Mouse (Mus musculus): Measurements from ENCODE around the gene Lingo1. TPM values are rescaled to one million over a fixed set of nuclear protein-coding genes. Genes with fewer than 3 reads are reported as not detected.

Gene Lingo1
- polyA plus RNA-seq, 1 experiment: 0.38 TPM

DNA sequence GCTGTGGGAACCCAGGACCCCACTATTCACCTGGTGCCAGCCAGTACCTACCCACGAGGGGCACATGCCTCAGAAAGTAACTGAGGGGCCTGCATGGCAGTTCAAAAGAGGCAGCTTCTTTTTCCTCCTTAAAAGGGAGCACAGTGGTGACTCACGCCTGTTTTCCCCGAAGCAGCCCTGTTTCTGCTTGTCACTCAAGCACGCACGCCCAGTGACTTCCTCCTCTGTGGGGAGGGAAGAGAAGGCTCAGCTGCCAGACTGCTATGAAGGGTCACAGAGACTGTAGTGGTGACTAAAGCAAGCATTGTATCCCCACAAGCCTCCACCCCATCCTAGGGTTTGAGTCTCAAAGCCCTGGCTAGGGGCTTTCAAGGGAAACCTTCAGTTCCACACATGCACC lies 51.9 kb downstream of the Lingo1 start:
- H3K4me1 ChIP-seq (ENCODE audit: control insufficient read depth, insufficient read depth, insufficient read length, low read length): no peaks in the 10 kb centered on the region
- no peak overlapping the region for H3K4me3 ChIP-seq (ENCODE audit: low read depth, low read length)
- no peaks in the 10 kb centered on the region for H3K27me3 ChIP-seq (ENCODE audit: control insufficient read depth, insufficient read depth, low read length)
- WGBS: 28% methylated on average over 5 of the region's 5 CpGs
- H3K27ac ChIP-seq (ENCODE audit: insufficient read depth, low read depth, low read length): no peak overlapping the region
- no peaks in the 10 kb centered on the region for H3K36me3 ChIP-seq (ENCODE audit: control insufficient read depth, insufficient read depth, low read length)
- no peak for TF ChIP-seq POLR2A (IDR thresholded peaks at IDR 0.05; ENCODE audit: low read depth, low read length)
- no peak for TF ChIP-seq CTCF (IDR thresholded peaks at IDR 0.05; ENCODE audit: extremely low read depth, insufficient read length, insufficient replicate concordance, low read depth, low read length)

DNA sequence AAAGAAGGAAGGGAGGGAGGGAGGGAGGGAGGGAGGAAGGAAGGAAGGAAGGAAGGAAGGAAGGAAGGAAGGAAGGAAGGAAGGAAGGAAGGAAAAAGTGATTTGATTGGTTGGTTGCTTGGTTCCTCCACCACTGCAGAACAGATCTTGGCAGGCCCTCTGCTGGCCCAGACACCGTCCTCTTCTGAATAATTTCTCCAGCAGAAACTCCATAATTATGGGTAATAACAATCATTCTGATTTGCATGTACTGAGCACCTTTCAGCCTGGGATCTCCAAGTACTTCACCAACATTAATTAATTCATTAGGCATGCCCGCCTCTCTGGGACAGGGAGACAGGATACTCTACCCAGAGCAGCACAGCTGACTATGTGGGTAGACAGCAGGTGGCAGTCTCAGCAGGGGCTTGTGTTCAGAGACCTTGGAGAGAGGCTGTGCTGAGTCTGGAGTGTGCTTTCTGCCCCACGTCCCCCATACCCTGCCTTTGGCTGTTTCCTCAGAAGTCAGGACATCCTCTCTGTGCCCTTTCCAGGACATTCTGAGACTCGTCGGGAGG lies 57.0 kb downstream of the Lingo1 start:
- TF ChIP-seq CTCF (IDR thresholded peaks at IDR 0.05; ENCODE audit: extremely low read depth, insufficient read length, insufficient replicate concordance, low read depth, low read length): no peak
- TF ChIP-seq POLR2A (IDR thresholded peaks at IDR 0.05; ENCODE audit: low read depth, low read length): no peak
- 59% methylated on average over 5 of the region's 5 CpGs for WGBS
- H3K4me3 ChIP-seq (ENCODE audit: low read depth, low read length): no peak overlapping the region
- no peaks in the 10 kb centered on the region for H3K27me3 ChIP-seq (ENCODE audit: control insufficient read depth, insufficient read depth, low read length)
- no peaks in the 10 kb centered on the region for H3K4me1 ChIP-seq (ENCODE audit: control insufficient read depth, insufficient read depth, insufficient read length, low read length)
- H3K27ac ChIP-seq (ENCODE audit: insufficient read depth, low read depth, low read length): no peak overlapping the region
- no peaks in the 10 kb centered on the region for H3K36me3 ChIP-seq (ENCODE audit: control insufficient read depth, insufficient read depth, low read length)

- WGBS: 33% methylated on average over 9 of the region's 9 CpGs
- Histone ChIP-seq H3K27ac (ENCODE audit: insufficient read depth, low read depth, low read length) (no peak overlapping the region), H3K4me1 (ENCODE audit: control insufficient read depth, insufficient read depth, insufficient read length, low read length) (no peaks in the 10 kb centered on the region), H3K4me3 (ENCODE audit: low read depth, low read length) (no peak overlapping the region), H3K36me3 (ENCODE audit: control insufficient read depth, insufficient read depth, low read length) (no peaks in the 10 kb centered on the region), H3K27me3 (ENCODE audit: control insufficient read depth, insufficient read depth, low read length) (no peaks in the 10 kb centered on the region)
- TF ChIP-seq CTCF (IDR thresholded peaks at IDR 0.05; ENCODE audit: extremely low read depth, insufficient read length, insufficient replicate concordance, low read depth, low read length) (no peak), POLR2A (IDR thresholded peaks at IDR 0.05; ENCODE audit: low read depth, low read length) (no peak)
Observed at GRCm38 (mm10) chr9:56738261-56739171, 57.8 kb downstream of the Lingo1 start.

- Histone ChIP-seq H3K4me1 (ENCODE audit: control insufficient read depth, insufficient read depth, insufficient read length, low read length) (no peaks in the 10 kb centered on the region), H3K4me3 (ENCODE audit: low read depth, low read length) (no peak overlapping the region), H3K27ac (ENCODE audit: insufficient read depth, low read depth, low read length) (no peak overlapping the region), H3K27me3 (ENCODE audit: control insufficient read depth, insufficient read depth, low read length) (no peaks in the 10 kb centered on the region), H3K36me3 (ENCODE audit: control insufficient read depth, insufficient read depth, low read length) (no peaks in the 10 kb centered on the region)
- 53% methylated on average over 6 of the region's 6 CpGs for WGBS
- no peak for TF ChIP-seq POLR2A (IDR thresholded peaks at IDR 0.05; ENCODE audit: low read depth, low read length)
- no peak for TF ChIP-seq CTCF (IDR thresholded peaks at IDR 0.05; ENCODE audit: extremely low read depth, insufficient read length, insufficient replicate concordance, low read depth, low read length)
Observed at GRCm38 (mm10) chr9:56734398-56734797, 61.9 kb downstream of the Lingo1 start.

GRCm38 (mm10) chr9:56730997-56731396 lies 65.3 kb downstream of the Lingo1 start:
- Histone ChIP-seq H3K27me3 (ENCODE audit: control insufficient read depth, insufficient read depth, low read length) (no peaks in the 10 kb centered on the region), H3K27ac (ENCODE audit: insufficient read depth, low read depth, low read length) (no peak overlapping the region), H3K36me3 (ENCODE audit: control insufficient read depth, insufficient read depth, low read length) (no peaks in the 10 kb centered on the region), H3K4me3 (ENCODE audit: low read depth, low read length) (no peak overlapping the region), H3K4me1 (ENCODE audit: control insufficient read depth, insufficient read depth, insufficient read length, low read length) (no peaks in the 10 kb centered on the region)
- 43% methylated on average over 2 of the region's 2 CpGs for WGBS
- no peak for TF ChIP-seq CTCF (IDR thresholded peaks at IDR 0.05; ENCODE audit: extremely low read depth, insufficient read length, insufficient replicate concordance, low read depth, low read length)
- no peak for TF ChIP-seq POLR2A (IDR thresholded peaks at IDR 0.05; ENCODE audit: low read depth, low read length)

- Histone ChIP-seq H3K4me3 (ENCODE audit: low read depth, low read length) (no peak overlapping the region), H3K36me3 (ENCODE audit: control insufficient read depth, insufficient read depth, low read length) (no peaks in the 10 kb centered on the region), H3K27ac (ENCODE audit: insufficient read depth, low read depth, low read length) (no peak overlapping the region), H3K27me3 (ENCODE audit: control insufficient read depth, insufficient read depth, low read length) (no peaks in the 10 kb centered on the region), H3K4me1 (ENCODE audit: control insufficient read depth, insufficient read depth, insufficient read length, low read length) (no peaks in the 10 kb centered on the region)
- WGBS: 46% methylated on average over 2 of the region's 2 CpGs
- TF ChIP-seq POLR2A (IDR thresholded peaks at IDR 0.05; ENCODE audit: low read depth, low read length): no peak
- TF ChIP-seq CTCF (IDR thresholded peaks at IDR 0.05; ENCODE audit: extremely low read depth, insufficient read length, insufficient replicate concordance, low read depth, low read length): no peak
Observed at GRCm38 (mm10) chr9:56729145-56729544, 67.1 kb downstream of the Lingo1 start.
